Mouse (Mus musculus) MEL (cell line): ENCODE data around the gene Mettl5. TPM values are rescaled to one million over a fixed set of nuclear protein-coding genes. Genes with fewer than 3 reads are reported as not detected.

Experiments used
- DNase-seq: peaks from one replicate; pipeline ENCODE4 v3.0.0; 2011; ENCODE audit warnings: low read depth, low spot score
- H3K27ac ChIP-seq: 2 replicates; pipeline ENCODE4 v1.5.1; 2012; ENCODE audit warnings: low read depth, mild to moderate bottlenecking, control low read depth, low read length, moderate library complexity; ENCODE audit not compliant: control insufficient read depth
- H3K27me3 ChIP-seq, 2 experiments: fragments of 150-350 bp in 1 of 2; sonication (generic) in 1 of 2; 2 replicates each; pipeline ENCODE4 v1.6.1; 2012; ENCODE audit warnings: low read length in 2 of 2, mild to moderate bottlenecking in 2 of 2, improper control_type of control experiment in 1 of 2, moderate library complexity in 1 of 2; ENCODE audit not compliant: insufficient read depth in 2 of 2, control insufficient read depth in 1 of 2
- H3K36me3 ChIP-seq, 2 experiments: 2 replicates each; pipeline ENCODE4 v1.6.1; 2012 to 2014; ENCODE audit warnings: low read length in 2 of 2, improper control_type of control experiment in 1 of 2, inconsistent platforms in 1 of 2, mild to moderate bottlenecking in 1 of 2; ENCODE audit not compliant: insufficient read depth in 2 of 2, control insufficient read depth in 1 of 2
- H3K4me1 ChIP-seq, 2 experiments: fragments of 150-350 bp in 1 of 2; sonication (generic) in 1 of 2; 2 replicates each; pipeline ENCODE4 v1.6.1; 2012; ENCODE audit warnings: low read length in 2 of 2, improper control_type of control experiment in 1 of 2, mild to moderate bottlenecking in 1 of 2; ENCODE audit not compliant: insufficient read depth in 2 of 2, control insufficient read depth in 1 of 2
- H3K4me3 ChIP-seq, 2 experiments: fragments of 150-350 bp in 1 of 2; sonication (generic) in 1 of 2; 2 replicates each; pipeline ENCODE4 v1.5.1; 2012; ENCODE audit warnings: low read depth in 2 of 2, low read length in 2 of 2, mild to moderate bottlenecking in 2 of 2, moderate library complexity in 2 of 2, control low read depth in 1 of 2, improper control_type of control experiment in 1 of 2; ENCODE audit not compliant: control insufficient read depth in 1 of 2, insufficient read depth in 1 of 2
- H3K79me2 ChIP-seq: 2 replicates; pipeline ENCODE4 v1.6.1; 2012; ENCODE audit warnings: mild to moderate bottlenecking, low read length, moderate library complexity; ENCODE audit not compliant: control insufficient read depth, poor library complexity, insufficient read depth
- H3K9ac ChIP-seq: 2 replicates; pipeline ENCODE4 v1.6.1; 2012; ENCODE audit warnings: low read depth, mild to moderate bottlenecking, control low read depth, low read length, moderate library complexity; ENCODE audit not compliant: control insufficient read depth, poor library complexity, severe bottlenecking
- H3K9me3 ChIP-seq: fragments of 150-350 bp; sonication (generic); replicated peaks from 2 replicates; pipeline ENCODE4 v1.6.1; 2012; ENCODE audit warnings: mild to moderate bottlenecking, low read length, improper control_type of control experiment, moderate library complexity; ENCODE audit not compliant: insufficient read depth
- CHD1 ChIP-seq: IDR thresholded peaks from 2 replicates; pipeline ENCODE4 v1.6.1; 2012; ENCODE audit warnings: low read depth, mild to moderate bottlenecking, inconsistent platforms, low read length, improper control_type of control experiment
- CHD2 ChIP-seq: IDR thresholded peaks from 2 replicates; pipeline ENCODE4 v1.6.1; 2011; ENCODE audit warnings: low read length, improper control_type of control experiment
- ELF1 ChIP-seq: IDR thresholded peaks from 2 replicates; pipeline ENCODE4 v1.6.1; 2014; ENCODE audit warnings: low read depth, mild to moderate bottlenecking, inconsistent platforms, low read length, improper control_type of control experiment, moderate library complexity
- ETS1 ChIP-seq: IDR thresholded peaks from 2 replicates; pipeline ENCODE4 v1.6.1; 2012; ENCODE audit warnings: low read depth, mild to moderate bottlenecking, inconsistent platforms, low read length, improper control_type of control experiment, moderate library complexity
- GABPA ChIP-seq: IDR thresholded peaks from 2 replicates; pipeline ENCODE4 v1.6.1; 2012; ENCODE audit warnings: low read depth, mild to moderate bottlenecking, inconsistent platforms, low read length, improper control_type of control experiment, moderate library complexity
- GATA1 ChIP-seq: IDR thresholded peaks from 2 replicates; pipeline ENCODE4 v1.6.1; 2011; ENCODE audit warnings: low read depth, low read length, improper control_type of control experiment
- HCFC1 ChIP-seq: IDR thresholded peaks from 2 replicates; pipeline ENCODE4 v1.6.1; 2012; ENCODE audit warnings: low read depth, mild to moderate bottlenecking, inconsistent platforms, low read length, improper control_type of control experiment, moderate library complexity
- MAX ChIP-seq: IDR thresholded peaks from 2 replicates; pipeline ENCODE4 v1.6.1; 2011; ENCODE audit warnings: low read length, improper control_type of control experiment
- MAZ ChIP-seq: IDR thresholded peaks from 2 replicates; pipeline ENCODE4 v1.6.1; 2012; ENCODE audit warnings: low read depth, mild to moderate bottlenecking, inconsistent platforms, low read length, improper control_type of control experiment
- MEF2A ChIP-seq: IDR thresholded peaks from 2 replicates; pipeline ENCODE4 v1.6.1; 2014; ENCODE audit warnings: low read depth, mild to moderate bottlenecking, inconsistent platforms, low read length, improper control_type of control experiment; ENCODE audit not compliant: poor library complexity, insufficient replicate concordance, severe bottlenecking; ENCODE audit errors: extremely low read depth
- MXI1 ChIP-seq: IDR thresholded peaks from 2 replicates; pipeline ENCODE4 v1.6.1; 2011; ENCODE audit warnings: mild to moderate bottlenecking, low read depth, low read length, improper control_type of control experiment
- MYC ChIP-seq: IDR thresholded peaks from 2 replicates; pipeline ENCODE4 v1.6.1; 2011; ENCODE audit warnings: low read depth, mild to moderate bottlenecking, low read length, improper control_type of control experiment, moderate library complexity
- NELFE ChIP-seq: IDR thresholded peaks from 2 replicates; pipeline ENCODE4 v1.6.1; 2011; ENCODE audit warnings: low read depth, low read length, improper control_type of control experiment
- NRF1 ChIP-seq: IDR thresholded peaks from 2 replicates; pipeline ENCODE4 v1.6.1; 2014; ENCODE audit warnings: low read depth, mild to moderate bottlenecking, inconsistent platforms, low read length, improper control_type of control experiment, moderate library complexity; ENCODE audit not compliant: poor library complexity, insufficient read depth, severe bottlenecking
- POLR2A ChIP-seq, 2 experiments: IDR thresholded peaks; 2 replicates each; pipeline ENCODE4 v1.6.1; 2011 to 2012; ENCODE audit warnings: low read length in 2 of 2, mild to moderate bottlenecking in 2 of 2, control low read depth in 1 of 2, improper control_type of control experiment in 1 of 2, low read depth in 1 of 2, moderate library complexity in 1 of 2; ENCODE audit not compliant: control insufficient read depth in 1 of 2, insufficient read depth in 1 of 2, poor library complexity in 1 of 2
- POLR2AphosphoS2 ChIP-seq: IDR thresholded peaks from 2 replicates; pipeline ENCODE4 v1.6.1; 2011; ENCODE audit warnings: low read length, improper control_type of control experiment
- RCOR1 ChIP-seq: IDR thresholded peaks from 2 replicates; pipeline ENCODE4 v1.6.1; 2012; ENCODE audit warnings: low read depth, mild to moderate bottlenecking, inconsistent platforms, low read length, improper control_type of control experiment
- SIN3A ChIP-seq: IDR thresholded peaks from 2 replicates; pipeline ENCODE4 v1.6.1; 2012; ENCODE audit warnings: low read length, improper control_type of control experiment, inconsistent platforms
- SMC3 ChIP-seq: IDR thresholded peaks from 2 replicates; pipeline ENCODE4 v1.6.1; 2011; ENCODE audit warnings: low read depth, low read length, improper control_type of control experiment
- TBP ChIP-seq: IDR thresholded peaks from 2 replicates; pipeline ENCODE4 v1.8.0; 2011; ENCODE audit warnings: low read depth, low read length, improper control_type of control experiment
- TCF12 ChIP-seq: IDR thresholded peaks from 2 replicates; pipeline ENCODE4 v1.6.1; 2014; ENCODE audit warnings: low read depth, mild to moderate bottlenecking, inconsistent platforms, low read length, improper control_type of control experiment, moderate library complexity
- UBTF ChIP-seq: IDR thresholded peaks from 2 replicates; pipeline ENCODE4 v1.6.1; 2012; ENCODE audit warnings: low read depth, mild to moderate bottlenecking, inconsistent platforms, low read length, improper control_type of control experiment, moderate library complexity, borderline replicate concordance; ENCODE audit not compliant: insufficient read depth
- USF2 ChIP-seq, 2 experiments: IDR thresholded peaks; 2 replicates each; pipeline ENCODE4 v1.6.1; 2011 to 2012; ENCODE audit warnings: improper control_type of control experiment in 2 of 2, low read length in 2 of 2, borderline replicate concordance in 1 of 2, inconsistent platforms in 1 of 2, low read depth in 1 of 2, mild to moderate bottlenecking in 1 of 2; ENCODE audit not compliant: insufficient read depth in 1 of 2
- ZKSCAN1 ChIP-seq: IDR thresholded peaks from 2 replicates; pipeline ENCODE4 v1.6.1; 2012; ENCODE audit warnings: low read depth, mild to moderate bottlenecking, inconsistent platforms, low read length, improper control_type of control experiment, moderate library complexity
- ZMIZ1 ChIP-seq: IDR thresholded peaks from 2 replicates; pipeline ENCODE4 v1.6.1; 2012; ENCODE audit warnings: low read depth, mild to moderate bottlenecking, inconsistent platforms, low read length, improper control_type of control experiment, moderate library complexity
- ZNF384 ChIP-seq: IDR thresholded peaks from 2 replicates; pipeline ENCODE4 v1.6.1; 2012; ENCODE audit warnings: low read depth, mild to moderate bottlenecking, inconsistent platforms, low read length, improper control_type of control experiment
- polyA plus RNA-seq, 2 experiments: library from polyadenylated mRNA; stranded (reverse) in 1 of 2; unstranded in 1 of 2; fragments of >175 nt in 1 of 2; fragments of >200 nt in 1 of 2; gene quantifications; 2 replicates each; pipeline versions ENCODE4 v1.2.1 to v1.2.4; 2012; ENCODE audit warnings: low replicate concordance in 2 of 2, low read depth in 1 of 2; ENCODE audit not compliant: insufficient read length in 2 of 2, insufficient read depth in 1 of 2, missing spikeins in 1 of 2
- total RNA-seq: library from RNA; depleted of rRNA; stranded (reverse); fragments of 300-350 nt; gene quantifications from 2 replicates; pipeline ENCODE4 v1.2.3, GENCODE M21; 2012

Mettl5 gene
- total and polyA plus RNA-seq, 3 experiments = 27.5 to 29.2 TPM; not detected in 1

GRCm38 (mm10) chr2:69861485-69862091 lies 23.8 kb downstream of the Mettl5 start, which contains the start of gene Ssb:
TSS of gene Ssb (plus strand) at chr2:69861562.
- Histone ChIP-seq H3K4me3 (peak within 1 kb of the TSS; percentile 97 to 99), H3K79me2 (peaks cover 34% of the 10 kb centered on the region), H3K27me3 (no peaks in the 10 kb centered on the region)
- peak; percentile 95 for DNase-seq
- TF ChIP-seq POLR2A (IDR thresholded peaks at IDR 0.05; ENCODE audit: control insufficient read depth in 1 of 2, insufficient read depth in 1 of 2, low read depth in 1 of 2, low read length in 2 of 2, poor library complexity in 1 of 2) = peak; percentile 84 to 96
- peak; percentile 96 for TF ChIP-seq ZMIZ1
- peak; percentile 68 for TF ChIP-seq NRF1
- TF ChIP-seq SIN3A = peak; percentile 62
- peak; percentile 70; the same call in 1 of the 2 replicates for TF ChIP-seq MAZ
- peak; percentile 75 for TF ChIP-seq MAX
- no peak; the same call in none of the 2 replicates for TF ChIP-seq TBP
- TF ChIP-seq RCOR1 = no peak
- no peak for TF ChIP-seq GATA1
- TF ChIP-seq CHD1 = no peak
- no peak for TF ChIP-seq ZKSCAN1
- no peak for TF ChIP-seq SMC3
- TF ChIP-seq POLR2AphosphoS2 = peak; percentile 95
- peak; percentile 81 for TF ChIP-seq HCFC1
- peak; percentile 86 for TF ChIP-seq MYC
- TF ChIP-seq MXI1 = 0 out of 2 replicates have a peak, but pooled peaks have one; percentile 7
- TF ChIP-seq NELFE = peak; percentile 98
- 0 out of 2 replicates have a peak, but pooled peaks have one; percentile 8 for TF ChIP-seq ETS1
- no peak for TF ChIP-seq USF2 (IDR thresholded peaks at IDR 0.05; ENCODE audit: borderline replicate concordance in 1 of 2, insufficient read depth in 1 of 2, low read depth in 1 of 2, low read length in 2 of 2)
- TF ChIP-seq, all 39 proteins: peak for 12
- peaks cover 30 to 33% of the 10 kb centered on the region in 2 experiments for H3K36me3 ChIP-seq
- H3K27ac ChIP-seq = peak within 1 kb of the TSS; percentile 89
- no peaks in the 10 kb centered on the region for H3K9me3 ChIP-seq
- peaks cover 6 to 11% of the 10 kb centered on the region in 2 experiments; a peak in 3 of 4 replicates for H3K4me1 ChIP-seq
- peak within 1 kb of the TSS; percentile 98 for H3K9ac ChIP-seq

- no peaks in the 10 kb centered on the region for H3K9me3 ChIP-seq
- H3K27me3 ChIP-seq = no peaks in the 10 kb centered on the region
- peaks cover 7 to 12% of the 10 kb centered on the region in 2 experiments for H3K4me1 ChIP-seq
- H3K27ac ChIP-seq = peak overlapping the region; percentile 78
- H3K36me3 ChIP-seq = peaks cover 27 to 33% of the 10 kb centered on the region in 2 experiments
- peak; percentile 87 for TF ChIP-seq SIN3A
- peak; percentile 91 for TF ChIP-seq ZNF384
- no peak for TF ChIP-seq SMC3
- TF ChIP-seq GABPA = no peak
- no peak for TF ChIP-seq UBTF
- 0 out of 2 replicates have a peak, but pooled peaks have one; percentile 33 for TF ChIP-seq MYC
- no peak for TF ChIP-seq HCFC1
- no peak for TF ChIP-seq TCF12
- no peak for TF ChIP-seq MEF2A
- no peak for TF ChIP-seq TBP
- peak; percentile 53 for TF ChIP-seq ELF1
- TF ChIP-seq CHD2 = no peak
- 0 out of 2 replicates have a peak, but pooled peaks have one; percentile 9 for TF ChIP-seq ETS1
- no peak for TF ChIP-seq ZKSCAN1
- peak; percentile 74 for DNase-seq
- H3K79me2 ChIP-seq = peaks cover 34% of the 10 kb centered on the region
- peak overlapping the region; percentile 73 for H3K9ac ChIP-seq
- H3K4me3 ChIP-seq = peak overlapping the region; percentile 68 to 99
Observed at GRCm38 (mm10) chr2:69860972-69861452, 24.4 kb downstream of the Mettl5 start.
